Mouse (Mus musculus) forebrain, embryonic 13.5 days (tissue): Measurements from ENCODE around the gene Vmn1r143. TPM values are rescaled to one million over a fixed set of nuclear protein-coding genes. Genes with fewer than 3 reads are reported as not detected.
"Not testable (repeated sequence)": the region's sequence is repeated elsewhere in the genome, so short reads cannot be mapped to it uniquely, and the experiment has no call there.

Source experiments
- ATAC-seq: fragments of 200-750 bp; cut with Nextera tagmentation; 2 replicates; pipeline ENCODE4 v1.8.0; 2017
- H3K27ac ChIP-seq: fragments of 300-500 bp; sonication (generic); 2 replicates; pipeline ENCODE4 v1.5.1; 2015; ENCODE audit warnings: inconsistent platforms, mild to moderate bottlenecking, moderate library complexity
- H3K27me3 ChIP-seq: fragments of 300-500 bp; sonication (generic); 2 replicates; pipeline ENCODE4 v1.6.1; 2015; ENCODE audit warnings: mild to moderate bottlenecking, inconsistent platforms
- H3K36me3 ChIP-seq: fragments of 300-500 bp; sonication (generic); 2 replicates; pipeline ENCODE4 v1.6.1; 2015; ENCODE audit warnings: mild to moderate bottlenecking, inconsistent platforms; ENCODE audit not compliant: poor library complexity, severe bottlenecking
- H3K4me1 ChIP-seq: fragments of 300-500 bp; sonication (generic); 2 replicates; pipeline ENCODE4 v1.6.1; 2015; ENCODE audit warnings: inconsistent platforms
- H3K4me2 ChIP-seq: fragments of 300-500 bp; sonication (generic); 2 replicates; pipeline ENCODE4 v1.6.1; 2015; ENCODE audit warnings: inconsistent platforms, mild to moderate bottlenecking, moderate library complexity
- H3K4me3 ChIP-seq: fragments of 300-500 bp; sonication (generic); 2 replicates; pipeline ENCODE4 v1.5.1; 2015; ENCODE audit warnings: mild to moderate bottlenecking, inconsistent platforms
- H3K9ac ChIP-seq: fragments of 300-500 bp; sonication (generic); 2 replicates; pipeline ENCODE4 v1.6.1; 2015; ENCODE audit warnings: mild to moderate bottlenecking, inconsistent platforms
- H3K9me3 ChIP-seq: fragments of 300-500 bp; sonication (generic); replicated peaks from 2 replicates; pipeline ENCODE4 v1.6.1; 2016; ENCODE audit warnings: inconsistent platforms
- WGBS: fragments of 180-500 bp; shearing (Covaris S2); methylation state at CpG from one replicate; pipeline ENCODE4 v1.1.7; 2015; 5-methylcytosine and 5-hydroxymethylcytosine counted together
- polyA plus RNA-seq: library from polyadenylated mRNA; unstranded; fragments of >200 nt; fragmentation: Nextera tagmentation; extraction: Ambion mirVana; gene quantifications from 2 replicates; pipeline ENCODE4 v1.2.1, GENCODE M21; 2015

Gene Vmn1r143
- not detected in 2 replicates for polyA plus RNA-seq

- ATAC-seq, H3K9me3 ChIP-seq, H3K4me1 ChIP-seq, H3K36me3 ChIP-seq, H3K9ac ChIP-seq, H3K4me2 ChIP-seq, H3K4me3 ChIP-seq, H3K27ac ChIP-seq, H3K27me3 ChIP-seq: not testable (repeated sequence)
- WGBS, result no CpG with 5 or more reads among the region's 3 CpGs
Observed at GRCm38 (mm10) chr7:22189077-22189476, at the start of gene Vmn1r143. Vmn1r143 (plus strand) TSS chr7:22189377.

- not testable (repeated sequence) for H3K27ac ChIP-seq, H3K9me3 ChIP-seq, H3K4me2 ChIP-seq, H3K9ac ChIP-seq, ATAC-seq, H3K4me1 ChIP-seq, H3K36me3 ChIP-seq, H3K27me3 ChIP-seq, H3K4me3 ChIP-seq
- no CpG with 5 or more reads among the region's 3 CpGs for WGBS
Observed at GRCm38 (mm10) chr7:22163935-22164334, 25.2 kb upstream of the Vmn1r143 start, which contains the start of gene Vmn1r142. Vmn1r142 (minus strand) TSS chr7:22164035.

GRCm38 (mm10) chr7:22201164-22201563 lies 12.0 kb downstream of the Vmn1r143 start, which contains the start of gene Gm8653:
Gm8653 (minus strand) TSS chr7:22201264.
- H3K9me3 ChIP-seq, H3K4me2 ChIP-seq, H3K27me3 ChIP-seq, H3K4me1 ChIP-seq, H3K9ac ChIP-seq, H3K27ac ChIP-seq, H3K36me3 ChIP-seq, ATAC-seq, H3K4me3 ChIP-seq: not testable (repeated sequence)
- no CpG with 5 or more reads among the region's 2 CpGs for WGBS

GRCm38 (mm10) chr7:22229384-22229783 lies 40.2 kb downstream of the Vmn1r143 start, which contains the start of gene Gm8453:
Gm8453 (minus strand) TSS chr7:22229484.
- H3K36me3 ChIP-seq, H3K27me3 ChIP-seq, H3K4me1 ChIP-seq, H3K9ac ChIP-seq, H3K4me3 ChIP-seq, H3K4me2 ChIP-seq, H3K27ac ChIP-seq, H3K9me3 ChIP-seq, ATAC-seq: not testable (repeated sequence)
- 16% methylated on average over 2 of the region's 2 CpGs for WGBS

Other genes starting within 250 kb of the Vmn1r143 start
- not detected in 2 replicates for gene Vmn1r137, start 194.8 kb upstream of the Vmn1r143 start, polyA plus RNA-seq
- not detected in 2 replicates for gene Vmn1r138, start 160.5 kb upstream of the Vmn1r143 start, polyA plus RNA-seq
- not detected in 2 replicates for gene Gm6176, start 133.1 kb upstream of the Vmn1r143 start, polyA plus RNA-seq
- not detected in 2 replicates for gene Vmn1r139, start 120.3 kb upstream of the Vmn1r143 start, polyA plus RNA-seq
- gene Gm16451, start 71.1 kb upstream of the Vmn1r143 start, polyA plus RNA-seq, result not detected in 2 replicates
- gene Gm10666, start 54.6 kb upstream of the Vmn1r143 start, polyA plus RNA-seq, result not detected in 2 replicates
- not detected in 2 replicates for gene Vmn1r142, start 25.3 kb upstream of the Vmn1r143 start, polyA plus RNA-seq
- not detected in 2 replicates for gene Gm8653, start 11.9 kb downstream of the Vmn1r143 start, polyA plus RNA-seq
- not detected in 2 replicates for gene Gm8453, start 40.1 kb downstream of the Vmn1r143 start, polyA plus RNA-seq
- gene Gm4187, start 140.3 kb downstream of the Vmn1r143 start, polyA plus RNA-seq, result not detected in 2 replicates
- gene Gm8660, start 181.7 kb downstream of the Vmn1r143 start, polyA plus RNA-seq, result not detected in 2 replicates
- gene Vmn1r148, start 224.2 kb downstream of the Vmn1r143 start, polyA plus RNA-seq, result not detected in 2 replicates
- not detected in 2 replicates for gene Vmn1r149, start 248.9 kb downstream of the Vmn1r143 start, polyA plus RNA-seq